ENCODE assay signal across 18 mouse cellular contexts in genomic region chr5:92403562-92404399, GRCm38 (mm10). TPM values are rescaled to one million over a fixed set of nuclear protein-coding genes. Genes with fewer than 3 reads are reported as not detected.
DNase-seq lines count a peak whose midpoint lies in the region; ATAC-seq and TF ChIP-seq lines count a peak whose summit lies in the region.
"Had no signal": no experiment of that assay in that cellular context is flagged by ENCODE, and none has a peak within 500 bp of the region (broad histone marks: within the 10 kb centered on the region; RNA-seq: fewer than 3 reads in every experiment).

No protein-coding gene starts in this region.

- peak; percentile 58; the same call in 1 of the 2 replicates for ATAC-seq in midbrain, embryonic 13.5 days
- ATAC-seq in midbrain, postnatal 0 days (ENCODE audit: low FRiP score) = no peak
- ATAC-seq in embryonic facial prominence, embryonic 14.5 days (ENCODE audit: low read depth) = peak; percentile 44; the same call in 1 of the 2 replicates
- ATAC-seq in liver, postnatal 0 days = no peak
- ATAC-seq: intestine, embryonic 15.5 days had no signal

- no peaks in the 10 kb centered on the region for H3K36me3 ChIP-seq in midbrain, embryonic 13.5 days
- H3K36me3 ChIP-seq in midbrain, postnatal 0 days (ENCODE audit: insufficient read depth, low read length) = no peaks in the 10 kb centered on the region
- H3K36me3 ChIP-seq in embryonic facial prominence, embryonic 14.5 days (ENCODE audit: control insufficient read depth, insufficient read depth, low read length) = no peaks in the 10 kb centered on the region
- no peaks in the 10 kb centered on the region for H3K36me3 ChIP-seq in limb, embryonic 10.5 days
- H3K36me3 ChIP-seq in liver, postnatal 0 days (replicated peaks; ENCODE audit: insufficient read depth, low read length) = no peaks in the 10 kb centered on the region
- H3K36me3 ChIP-seq: heart, embryonic 15.5 days; intestine, embryonic 15.5 days; lung, embryonic 15.5 days had no signal

- no peak for TF ChIP-seq CTCF in midbrain, postnatal 0 days (IDR thresholded peaks at IDR 0.05)
- no peak for TF ChIP-seq CTCF in liver, postnatal 0 days (IDR thresholded peaks at IDR 0.05; ENCODE audit: low read depth)

- no peaks in the 10 kb centered on the region for H3K27me3 ChIP-seq in midbrain, embryonic 13.5 days
- H3K27me3 ChIP-seq in midbrain, postnatal 0 days (ENCODE audit: insufficient read depth, low read length) = no peaks in the 10 kb centered on the region
- H3K27me3 ChIP-seq in embryonic facial prominence, embryonic 14.5 days (replicated peaks; ENCODE audit: control insufficient read depth, insufficient read depth, low read length) = no peaks in the 10 kb centered on the region
- no peaks in the 10 kb centered on the region for H3K27me3 ChIP-seq in limb, embryonic 10.5 days (ENCODE audit: low read depth, poor library complexity, severe bottlenecking)
- no peaks in the 10 kb centered on the region for H3K27me3 ChIP-seq in liver, postnatal 0 days (ENCODE audit: insufficient read depth, low read length)
- H3K27me3 ChIP-seq: CH12.LX; heart, embryonic 15.5 days; intestine, embryonic 15.5 days; lung, embryonic 15.5 days had no signal

- DNase-seq in midbrain, postnatal 0 days (ENCODE audit: low spot score) = no peak
- peak; percentile 14 for DNase-seq in embryonic facial prominence, embryonic 14.5 days (ENCODE audit: low spot score)
- peak; percentile 80 for DNase-seq in limb, embryonic 10.5 days (ENCODE audit: low spot score)
- peak; percentile 84 for DNase-seq in retina, postnatal 1 day
- DNase-seq in lung, postnatal 4 days = no peak
- DNase-seq in liver, postnatal 0 days = no peak
- DNase-seq in heart, postnatal 14 days = no peak
- DNase-seq: cerebellum, postnatal 14 days; gastrocnemius, postnatal 36 days; kidney, postnatal 25 days; liver had no signal

- no peak for TF ChIP-seq EP300 in liver, postnatal 0 days (IDR thresholded peaks at IDR 0.05; ENCODE audit: low read depth)

- peaks cover 11% of the 10 kb centered on the region for H3K4me1 ChIP-seq in midbrain, embryonic 13.5 days (replicated peaks)
- H3K4me1 ChIP-seq in midbrain, postnatal 0 days (ENCODE audit: insufficient read depth, low read length) = no peaks in the 10 kb centered on the region
- no peaks in the 10 kb centered on the region for H3K4me1 ChIP-seq in embryonic facial prominence, embryonic 14.5 days (ENCODE audit: control insufficient read depth, insufficient read depth, low read length)
- H3K4me1 ChIP-seq in limb, embryonic 10.5 days = peaks cover 36% of the 10 kb centered on the region
- H3K4me1 ChIP-seq in liver, postnatal 0 days (ENCODE audit: insufficient read depth) = no peaks in the 10 kb centered on the region
- H3K4me1 ChIP-seq: heart, embryonic 15.5 days; intestine, embryonic 15.5 days; lung, embryonic 15.5 days had no signal

- H3K27ac ChIP-seq in midbrain, embryonic 13.5 days = no peak overlapping the region
- H3K27ac ChIP-seq in midbrain, postnatal 0 days (ENCODE audit: low read depth, low read length) = no peak overlapping the region
- H3K27ac ChIP-seq in embryonic facial prominence, embryonic 14.5 days (replicated peaks; ENCODE audit: low read depth, low read length) = no peak overlapping the region
- H3K27ac ChIP-seq in limb, embryonic 10.5 days = peak overlapping the region; percentile 84
- no peak overlapping the region for H3K27ac ChIP-seq in liver, postnatal 0 days (ENCODE audit: low read depth)
- H3K27ac ChIP-seq: heart, embryonic 15.5 days; intestine, embryonic 15.5 days; lung, embryonic 15.5 days had no signal

- H3K4me3 ChIP-seq in midbrain, embryonic 13.5 days (replicated peaks) = no peak overlapping the region
- H3K4me3 ChIP-seq in midbrain, postnatal 0 days (ENCODE audit: low read depth, low read length) = no peak overlapping the region
- no peak overlapping the region for H3K4me3 ChIP-seq in embryonic facial prominence, embryonic 14.5 days (ENCODE audit: low read depth, low read length)
- H3K4me3 ChIP-seq in limb, embryonic 10.5 days = peak overlapping the region; percentile 28
- no peak overlapping the region for H3K4me3 ChIP-seq in liver, postnatal 0 days (ENCODE audit: low read depth, low read length)
- H3K4me3 ChIP-seq: erythroblast, embryonic 14.5 days; heart, embryonic 15.5 days; intestine, embryonic 15.5 days; lung, embryonic 15.5 days had no signal

- WGBS in midbrain, embryonic 13.5 days = 47% methylated on average over 10 of the region's 10 CpGs
- 56% methylated on average over 10 of the region's 10 CpGs for WGBS in midbrain, postnatal 0 days
- 39% methylated on average over 10 of the region's 10 CpGs for WGBS in embryonic facial prominence, embryonic 14.5 days
- 37% methylated on average over 10 of the region's 10 CpGs for WGBS in limb, embryonic 10.5 days
- WGBS in liver, postnatal 0 days (ENCODE audit: insufficient replicate concordance) = 78% methylated on average over 10 of the region's 10 CpGs

- no peaks in the 10 kb centered on the region for H3K9me3 ChIP-seq in midbrain, embryonic 13.5 days
- no peaks in the 10 kb centered on the region for H3K9me3 ChIP-seq in midbrain, postnatal 0 days (ENCODE audit: low read length)
- no peaks in the 10 kb centered on the region for H3K9me3 ChIP-seq in embryonic facial prominence, embryonic 14.5 days (ENCODE audit: control insufficient read depth, low read length)
- no peaks in the 10 kb centered on the region for H3K9me3 ChIP-seq in limb, embryonic 10.5 days (replicated peaks)
- no peaks in the 10 kb centered on the region for H3K9me3 ChIP-seq in liver, postnatal 0 days (ENCODE audit: low read length)
- H3K9me3 ChIP-seq: heart, embryonic 15.5 days; intestine, embryonic 15.5 days; lung, embryonic 15.5 days had no signal

- H3K9ac ChIP-seq in midbrain, embryonic 13.5 days (replicated peaks) = no peak overlapping the region
- no peak overlapping the region for H3K9ac ChIP-seq in midbrain, postnatal 0 days (replicated peaks; ENCODE audit: low read length, poor library complexity, severe bottlenecking)
- H3K9ac ChIP-seq in embryonic facial prominence, embryonic 14.5 days (ENCODE audit: low read depth, low read length) = no peak overlapping the region
- H3K9ac ChIP-seq in liver, postnatal 0 days (replicated peaks) = no peak overlapping the region
- H3K9ac ChIP-seq: heart, embryonic 15.5 days; intestine, embryonic 15.5 days; lung, embryonic 15.5 days had no signal

- intact Hi-C loops in heart, postnatal 14 days (cut with DNase I) = no loop called here

- H3K4me2 ChIP-seq in midbrain, embryonic 13.5 days (replicated peaks) = no peak overlapping the region
- H3K4me2 ChIP-seq in midbrain, postnatal 0 days (ENCODE audit: low read depth, low read length, poor library complexity, severe bottlenecking) = no peak overlapping the region
- H3K4me2 ChIP-seq in embryonic facial prominence, embryonic 14.5 days (ENCODE audit: low read depth, low read length) = no peak overlapping the region
- H3K4me2 ChIP-seq in liver, postnatal 0 days (ENCODE audit: low read depth, low read length) = no peak overlapping the region
- H3K4me2 ChIP-seq: heart, embryonic 15.5 days; intestine, embryonic 15.5 days; lung, embryonic 15.5 days had no signal

RNA-seq across cellular contexts. Expression of gene Nup54, which starts 31.2 kb away (rescaled TPM):
- polyA plus RNA-seq in midbrain, embryonic 13.5 days (2015; fragmentation: Nextera tagmentation; extraction: Ambion mirVana) = 53.7 and 58.5 TPM in 2 replicates
- total RNA-seq in midbrain, postnatal 0 days (2014; rRNA removed) = 91.8 and 145 TPM in 2 replicates
- 52.1 and 52.6 TPM in 2 replicates for polyA plus RNA-seq in midbrain, postnatal 0 days (2015; fragmentation: Nextera tagmentation; extraction: Ambion mirVana)
- polyA plus RNA-seq in embryonic facial prominence, embryonic 14.5 days (2014; fragmentation: Nextera tagmentation; extraction: Ambion mirVana) = 39.8 and 43.9 TPM in 2 replicates
- 76.6 and 81.9 TPM in 2 replicates for polyA plus RNA-seq in limb, embryonic 10.5 days (2016; fragmentation: Nextera tagmentation; extraction: Ambion mirVana)
- polyA plus RNA-seq in liver, postnatal 0 days (2015; fragmentation: Nextera tagmentation; extraction: Ambion mirVana) = 14.4 and 15.2 TPM in 2 replicates
- 10 to 100 TPM; 15.8 to 17.0 TPM for total RNA-seq in heart, postnatal 14 days (2021)

RNA-seq across cellular contexts. Expression of gene Cxcl10, which starts 55.1 kb away (rescaled TPM):
- polyA plus RNA-seq in midbrain, embryonic 13.5 days (2015; fragmentation: Nextera tagmentation; extraction: Ambion mirVana) = 0.28 and 0.31 TPM in 2 replicates
- total RNA-seq in midbrain, postnatal 0 days (2014; rRNA removed) = not detected in 2 replicates
- polyA plus RNA-seq in midbrain, postnatal 0 days (2015; fragmentation: Nextera tagmentation; extraction: Ambion mirVana) = 0.28 TPM in 1 of 2 replicates, not detected in the other
- polyA plus RNA-seq in embryonic facial prominence, embryonic 14.5 days (2014; fragmentation: Nextera tagmentation; extraction: Ambion mirVana) = 0.89 and 1.9 TPM in 2 replicates
- polyA plus RNA-seq in limb, embryonic 10.5 days (2016; fragmentation: Nextera tagmentation; extraction: Ambion mirVana) = 0.26 and 0.28 TPM in 2 replicates
- 7.5 and 8.0 TPM in 2 replicates for polyA plus RNA-seq in liver, postnatal 0 days (2015; fragmentation: Nextera tagmentation; extraction: Ambion mirVana)
- total RNA-seq in heart, postnatal 14 days (2021) = under 1 TPM in 1 of 2 experiments, not detected in 1; 0.80 TPM
- polyA plus RNA-seq: erythroblast, embryonic 14.5 days; testis, adult 2 months had no signal

Comparison
In these comparisons a context has a peak if more than half of its experiments do, and no peak if none do; other contexts are left out.
1. ATAC-seq: peak in midbrain, embryonic 13.5 days (single experiment) and embryonic facial prominence, embryonic 14.5 days (single experiment); none in midbrain, postnatal 0 days (single experiment) and liver, postnatal 0 days (single experiment).
2. DNase-seq: peak in embryonic facial prominence, embryonic 14.5 days (single experiment), limb, embryonic 10.5 days (single experiment) and retina, postnatal 1 day (single experiment); none in midbrain, postnatal 0 days (single experiment), lung, postnatal 4 days (0 of 2), liver, postnatal 0 days (single experiment) and heart, postnatal 14 days (0 of 2).